Mouse (Mus musculus): ENCODE results near the gene Tmem199. TPM values are rescaled to one million over a fixed set of nuclear protein-coding genes. Genes with fewer than 3 reads are reported as not detected.

Gene Tmem199
- 9.5 and 12.5 TPM in 2 replicates for polyA plus RNA-seq (2012; rRNA removed)

DNA sequence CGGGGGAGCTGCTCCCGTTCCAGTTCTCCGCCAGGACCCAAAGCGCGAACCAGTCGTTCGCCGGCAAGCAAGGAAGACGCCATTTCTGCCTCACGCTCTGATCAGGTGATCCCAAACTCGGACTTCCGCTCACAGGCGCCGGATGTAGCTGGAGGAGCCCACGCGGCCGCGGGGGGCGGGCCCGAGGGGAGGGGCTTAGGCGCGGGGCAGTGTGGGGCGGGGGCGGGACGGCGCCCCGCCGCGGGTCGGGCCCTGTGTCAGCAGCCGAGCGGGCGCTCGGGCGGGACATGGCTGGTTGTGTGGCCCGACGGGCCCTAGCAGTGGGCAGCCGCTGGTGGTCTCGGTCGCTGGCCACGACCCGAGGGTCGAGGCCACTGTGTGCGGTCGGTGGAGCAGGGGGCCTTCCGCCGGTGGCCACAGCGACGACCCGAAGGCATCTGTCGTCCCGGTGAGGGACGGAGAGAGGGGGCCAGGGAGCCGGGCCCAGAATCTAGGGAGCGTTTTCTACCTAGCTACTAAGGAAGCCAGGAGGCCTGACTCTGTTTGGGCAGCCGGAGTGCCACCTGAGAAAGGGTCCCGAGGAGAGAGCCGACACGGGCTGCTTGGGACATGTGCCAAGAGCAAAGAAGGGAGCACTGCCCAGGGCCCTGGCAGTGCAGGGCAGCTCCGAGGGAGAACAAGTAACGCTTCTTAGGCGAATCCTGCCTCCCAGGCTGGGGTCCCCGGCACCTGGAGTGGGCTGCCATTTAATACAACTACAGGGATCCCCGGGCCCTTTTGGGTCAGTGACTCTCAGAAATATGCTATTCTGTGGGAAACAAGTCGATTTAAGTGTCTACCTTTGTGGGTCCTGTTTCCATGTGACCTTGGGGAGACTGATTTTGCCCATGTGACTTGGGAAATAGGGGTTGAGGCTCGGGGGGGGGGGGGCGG is at the start of gene Tmem199, which contains the start of gene Poldip2:
Gene Tmem199, minus strand, starts transcription at position 148 of the 933 bp plus-strand sequence.
Gene Poldip2, plus strand, starts transcription at position 169 of the 933 bp plus-strand sequence.
- H3K4me3 ChIP-seq (replicated peaks; ENCODE audit: extremely low read depth, low read depth, low read length) = peak within 1 kb of the TSS; percentile 95
- peak; percentile 81 for DNase-seq
- peaks cover 5% of the 10 kb centered on the region; the same call in 1 of the 2 replicates for H3K4me1 ChIP-seq (ENCODE audit: control insufficient read depth, insufficient read depth, low read length)
- under 1% methylated on average over 67 of the region's 67 CpGs for WGBS
- TF ChIP-seq POLR2A (IDR thresholded peaks at IDR 0.05; ENCODE audit: borderline replicate concordance, extremely low read depth, low read depth, low read length) (peak; percentile 76; the same call in 1 of the 2 replicates), CTCF (IDR thresholded peaks at IDR 0.05; ENCODE audit: insufficient read depth, low read length) (no peak)

DNA sequence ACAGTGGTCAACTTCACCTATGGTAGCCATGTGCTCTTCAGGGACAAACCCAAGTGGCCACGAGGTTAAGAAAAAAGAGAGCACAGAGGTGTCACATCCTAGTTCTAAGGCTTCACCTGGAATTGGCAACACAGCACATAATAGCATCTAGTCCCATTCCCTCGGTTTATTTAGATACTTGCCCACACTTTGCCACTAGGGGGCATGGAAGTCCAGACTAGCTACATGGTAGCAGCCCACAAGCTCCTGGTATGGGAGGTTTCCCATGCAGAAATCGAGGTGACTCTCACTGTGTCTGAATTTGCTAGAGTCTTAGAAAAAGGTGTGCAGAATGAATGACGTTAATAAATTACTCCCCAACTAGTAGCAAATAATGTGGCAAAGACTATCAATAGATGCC is 48.5 kb upstream of the Tmem199 start:
- DNase-seq = peak; percentile 37
- no peak overlapping the region for H3K4me3 ChIP-seq (replicated peaks; ENCODE audit: extremely low read depth, low read depth, low read length)
- 11% methylated on average over 4 of the region's 4 CpGs for WGBS
- H3K4me1 ChIP-seq (ENCODE audit: control insufficient read depth, insufficient read depth, low read length) = no peaks in the 10 kb centered on the region
- TF ChIP-seq POLR2A (IDR thresholded peaks at IDR 0.05; ENCODE audit: borderline replicate concordance, extremely low read depth, low read depth, low read length) = no peak
- TF ChIP-seq CTCF (IDR thresholded peaks at IDR 0.05; ENCODE audit: insufficient read depth, low read length) = peak; percentile 75

DNA sequence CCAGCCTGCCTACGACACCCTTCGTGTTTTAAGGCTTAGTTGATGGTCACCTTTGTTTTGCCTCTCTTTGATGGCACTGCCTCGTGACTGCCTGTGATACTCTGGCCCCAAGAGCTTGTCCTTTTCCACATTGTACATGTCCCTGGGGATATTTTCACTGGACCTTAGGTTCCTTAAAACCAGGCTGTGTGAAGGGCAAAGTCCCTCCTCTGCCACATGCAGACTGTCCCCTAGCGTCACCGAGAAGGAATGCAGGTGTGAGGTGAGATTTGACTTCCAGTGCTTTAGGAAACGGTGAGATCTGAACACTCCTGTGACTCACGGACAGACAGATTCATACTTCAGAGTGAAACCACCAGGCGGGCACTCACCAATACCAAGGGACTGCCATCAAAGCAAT is 45.3 kb upstream of the Tmem199 start:
- WGBS = 57% methylated on average over 8 of the region's 8 CpGs

DNA sequence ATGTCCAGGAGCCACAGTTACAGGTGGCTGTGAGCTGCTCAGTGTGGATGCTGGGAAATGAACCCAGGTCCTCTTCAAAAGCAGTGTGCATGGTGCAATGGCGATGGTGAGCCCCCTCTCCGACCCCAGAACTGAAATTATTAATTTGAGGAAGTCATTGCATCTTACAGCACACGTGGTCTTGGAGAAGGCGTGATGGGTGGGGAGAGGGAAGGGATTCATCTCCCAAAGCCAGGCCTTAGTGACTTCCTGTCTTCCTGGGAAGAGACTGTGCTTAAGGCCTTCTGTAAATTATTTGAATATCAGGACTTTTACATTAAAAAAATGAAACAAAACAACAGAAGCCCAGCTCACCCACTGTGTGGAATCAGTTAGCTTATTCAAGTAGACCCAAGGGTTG is 44.1 kb upstream of the Tmem199 start:
- H3K4me1 ChIP-seq (ENCODE audit: control insufficient read depth, insufficient read depth, low read length) = no peaks in the 10 kb centered on the region
- TF ChIP-seq POLR2A (IDR thresholded peaks at IDR 0.05; ENCODE audit: borderline replicate concordance, extremely low read depth, low read depth, low read length) (no peak), CTCF (IDR thresholded peaks at IDR 0.05; ENCODE audit: insufficient read depth, low read length) (no peak)
- no peak for DNase-seq
- H3K4me3 ChIP-seq (replicated peaks; ENCODE audit: extremely low read depth, low read depth, low read length) = no peak overlapping the region
- 50% methylated on average over 4 of the region's 4 CpGs for WGBS

More for the DNA sequence above, 45.3 kb upstream of the Tmem199 start:
- no peaks in the 10 kb centered on the region for H3K4me1 ChIP-seq (ENCODE audit: control insufficient read depth, insufficient read depth, low read length)
- TF ChIP-seq CTCF (IDR thresholded peaks at IDR 0.05; ENCODE audit: insufficient read depth, low read length) (peak; percentile 69), POLR2A (IDR thresholded peaks at IDR 0.05; ENCODE audit: borderline replicate concordance, extremely low read depth, low read depth, low read length) (no peak)
- no peak overlapping the region for H3K4me3 ChIP-seq (replicated peaks; ENCODE audit: extremely low read depth, low read depth, low read length)
- DNase-seq = no peak

DNA sequence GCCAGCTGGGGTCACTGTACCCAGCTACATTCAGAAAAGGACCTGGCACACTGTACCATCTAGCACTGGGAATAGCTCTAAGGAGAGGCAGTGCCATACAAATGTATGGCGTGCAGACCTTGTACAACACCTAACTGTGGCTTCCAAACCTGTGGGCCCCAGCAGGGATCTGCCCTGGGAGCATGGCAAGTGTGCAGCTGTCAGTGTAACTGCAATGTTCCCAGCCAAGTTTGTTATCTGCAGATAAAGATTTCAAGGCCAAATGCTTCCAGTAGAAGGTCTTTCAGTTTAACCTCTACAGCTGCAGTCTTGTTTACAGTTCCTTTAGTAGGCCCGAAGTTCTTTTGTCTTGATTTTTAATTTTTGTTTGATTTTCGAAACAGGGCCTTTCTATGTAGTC is 43.7 kb upstream of the Tmem199 start:
- WGBS = 54% methylated on average over 3 of the region's 3 CpGs
- H3K4me3 ChIP-seq (replicated peaks; ENCODE audit: extremely low read depth, low read depth, low read length) = no peak overlapping the region
- no peaks in the 10 kb centered on the region for H3K4me1 ChIP-seq (ENCODE audit: control insufficient read depth, insufficient read depth, low read length)
- TF ChIP-seq CTCF (IDR thresholded peaks at IDR 0.05; ENCODE audit: insufficient read depth, low read length) = no peak
- no peak for TF ChIP-seq POLR2A (IDR thresholded peaks at IDR 0.05; ENCODE audit: borderline replicate concordance, extremely low read depth, low read depth, low read length)
- no peak for DNase-seq

DNA sequence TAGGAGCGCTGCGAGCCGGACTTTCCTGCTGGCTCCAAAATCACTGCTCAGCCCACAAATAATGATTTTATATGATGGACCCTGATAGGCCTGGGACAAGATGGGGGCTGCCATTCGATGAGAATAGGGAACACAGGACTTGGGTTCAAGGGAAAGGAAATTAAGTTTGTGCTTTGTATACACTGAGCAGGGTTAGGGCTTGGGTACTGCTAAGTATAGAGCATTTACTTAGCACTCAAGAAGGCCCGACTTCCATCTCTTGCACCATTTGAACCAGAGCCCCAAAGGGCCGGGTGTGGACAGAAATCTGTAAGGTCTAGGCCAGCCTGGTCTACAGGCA is 39.1 kb upstream of the Tmem199 start:
- 30% methylated on average over 6 of the region's 6 CpGs for WGBS
- H3K4me1 ChIP-seq (ENCODE audit: control insufficient read depth, insufficient read depth, low read length) = no peaks in the 10 kb centered on the region
- DNase-seq = no peak
- no peak for TF ChIP-seq POLR2A (IDR thresholded peaks at IDR 0.05; ENCODE audit: borderline replicate concordance, extremely low read depth, low read depth, low read length)
- no peak for TF ChIP-seq CTCF (IDR thresholded peaks at IDR 0.05; ENCODE audit: insufficient read depth, low read length)
- peak overlapping the region; percentile 40 for H3K4me3 ChIP-seq (replicated peaks; ENCODE audit: extremely low read depth, low read depth, low read length)

DNA sequence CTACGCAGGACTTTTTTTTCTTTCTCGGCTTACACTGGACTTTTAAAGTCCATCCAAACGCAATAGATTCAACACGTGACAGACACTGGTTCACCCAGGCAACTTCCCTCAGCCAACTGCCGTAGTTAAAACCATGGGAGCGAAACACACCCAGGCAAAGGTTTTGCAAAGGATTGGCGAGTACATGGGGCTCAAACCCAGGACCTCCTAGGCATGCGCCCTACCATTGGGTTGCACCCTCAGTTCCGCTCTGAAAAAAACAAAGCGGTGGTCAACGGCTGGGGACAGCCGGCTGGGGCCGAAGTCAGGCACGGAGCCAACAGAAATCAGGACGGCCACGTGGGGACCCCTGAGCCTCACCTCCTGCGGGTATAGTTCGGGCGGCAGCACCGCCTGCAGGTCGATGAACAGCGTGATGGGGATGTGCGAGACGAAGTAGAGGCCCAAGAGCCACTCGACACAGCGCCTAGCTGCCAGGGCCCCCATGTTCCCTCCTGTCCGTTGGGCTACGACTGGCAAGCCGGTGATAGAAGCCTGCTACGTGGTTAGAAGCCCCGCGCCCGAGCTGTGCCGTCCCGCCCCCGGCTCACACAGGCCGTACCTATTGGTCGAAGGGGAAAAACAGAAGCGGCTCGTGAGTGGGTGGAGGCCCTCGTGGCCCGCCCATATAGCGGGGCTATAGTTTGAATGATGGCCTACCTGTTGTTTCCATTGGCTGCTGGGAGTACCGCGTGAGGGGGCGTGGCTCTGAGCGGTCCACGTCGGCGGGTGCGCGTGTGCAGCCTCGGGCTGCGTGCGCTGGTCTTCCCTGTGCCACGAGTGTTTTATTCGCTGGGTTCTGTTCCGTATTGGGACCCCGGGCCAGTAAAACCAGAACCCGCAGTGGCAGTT is 38.4 kb upstream of the Tmem199 start, which contains the start of gene Tmem97:
Gene Tmem97, minus strand, starts transcription at position 610 of the 891 bp plus-strand sequence.
- under 1% methylated on average over 60 of the region's 60 CpGs for WGBS
- TF ChIP-seq CTCF (IDR thresholded peaks at IDR 0.05; ENCODE audit: insufficient read depth, low read length) (no peak), POLR2A (IDR thresholded peaks at IDR 0.05; ENCODE audit: borderline replicate concordance, extremely low read depth, low read depth, low read length) (peak; percentile 80; the same call in 1 of the 2 replicates)
- no peaks in the 10 kb centered on the region for H3K4me1 ChIP-seq (ENCODE audit: control insufficient read depth, insufficient read depth, low read length)
- DNase-seq = peak; percentile 92
- peak within 1 kb of the TSS; percentile 87 for H3K4me3 ChIP-seq (replicated peaks; ENCODE audit: extremely low read depth, low read depth, low read length)

DNA sequence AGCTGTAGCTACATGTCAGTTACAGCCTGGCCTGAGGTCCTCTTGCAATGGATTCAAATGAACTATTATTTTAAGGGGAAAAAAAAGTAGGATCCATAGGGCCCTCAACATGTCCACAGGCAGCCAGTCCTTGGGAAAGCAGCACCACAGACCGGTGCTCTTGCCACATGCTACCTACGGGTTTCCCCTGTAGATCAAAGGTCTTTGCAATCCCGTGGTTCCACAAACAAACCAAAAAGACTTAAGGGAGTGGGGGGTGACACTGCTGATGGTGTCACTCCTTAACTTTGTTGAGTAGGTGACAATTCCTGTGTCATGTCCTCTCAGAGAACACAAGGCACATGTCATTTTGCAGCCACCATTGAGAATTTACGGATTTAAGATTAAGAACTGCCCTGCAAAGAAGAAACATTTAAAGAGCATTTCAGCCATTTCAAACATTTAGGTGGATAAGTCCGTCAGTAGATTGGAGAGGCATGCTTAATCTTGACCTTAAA is 37.6 kb upstream of the Tmem199 start:
- Histone ChIP-seq H3K4me3 (replicated peaks; ENCODE audit: extremely low read depth, low read depth, low read length) (peak overlapping the region; percentile 36), H3K4me1 (ENCODE audit: control insufficient read depth, insufficient read depth, low read length) (no peaks in the 10 kb centered on the region)
- no peak for DNase-seq
- TF ChIP-seq POLR2A (IDR thresholded peaks at IDR 0.05; ENCODE audit: borderline replicate concordance, extremely low read depth, low read depth, low read length) = no peak
- no peak for TF ChIP-seq CTCF (IDR thresholded peaks at IDR 0.05; ENCODE audit: insufficient read depth, low read length)
- 22% methylated on average over 5 of the region's 5 CpGs for WGBS

Measured in lung, adult 2 months (tissue).